Mouse (Mus musculus): Measurements from ENCODE around the gene Bglap3. TPM values are rescaled to one million over a fixed set of nuclear protein-coding genes. Genes with fewer than 3 reads are reported as not detected.
"Not testable (repeated sequence)": the region's sequence is repeated elsewhere in the genome, so short reads cannot be mapped to it uniquely, and the experiment has no call there.

The Bglap3 gene
- polyA plus RNA-seq, 1 experiment, result 0.27 TPM

DNA sequence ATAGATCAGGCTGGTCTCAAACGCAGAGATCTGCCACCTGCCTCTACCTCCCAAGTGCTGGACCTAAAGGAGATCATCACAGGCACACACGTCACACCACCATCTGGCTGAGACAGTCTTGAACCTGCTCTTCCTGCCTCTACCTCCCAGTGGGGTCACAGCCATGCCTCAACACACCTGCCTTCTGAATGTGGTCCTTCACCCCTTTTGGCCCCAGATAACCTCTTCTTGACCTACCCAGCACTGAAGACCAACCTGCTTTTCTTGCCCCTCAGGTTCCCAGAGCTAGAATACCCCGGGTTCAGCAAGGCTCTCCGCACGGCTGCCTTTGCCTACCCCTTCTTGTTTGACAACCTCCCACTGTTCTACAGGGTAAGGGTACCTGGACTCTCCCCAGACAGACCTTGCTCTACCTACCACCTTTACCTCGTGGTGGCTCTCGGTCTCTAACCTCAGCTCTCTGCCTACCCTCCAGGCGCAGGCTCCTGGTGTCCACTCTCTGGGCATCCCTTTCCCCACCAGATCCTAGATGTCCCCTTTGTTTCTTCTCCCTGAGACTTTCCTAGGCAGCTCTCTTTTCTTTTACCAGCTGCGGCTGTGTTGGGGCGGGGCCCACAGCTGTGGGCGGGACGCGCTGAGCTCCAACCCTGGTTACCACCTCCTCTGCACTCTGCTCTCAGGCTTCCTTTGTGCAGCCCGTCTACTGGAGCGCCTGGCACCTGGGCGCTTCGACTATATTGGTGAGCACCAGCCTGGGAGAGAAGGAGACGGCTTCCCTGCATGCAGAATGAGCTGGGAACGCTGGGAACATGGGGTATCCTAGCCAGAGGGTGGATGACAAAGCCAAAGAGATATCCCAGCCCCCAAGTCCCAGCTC is 3.4 kb upstream of the Bglap3 start:
- not testable (repeated sequence) for H3K27ac ChIP-seq (ENCODE audit: insufficient read depth, low read length); DNase-seq (ENCODE audit: low read depth in 1 of 2, low spot score in 2 of 2); H3K4me1 ChIP-seq (ENCODE audit: control insufficient read depth, insufficient read depth, insufficient read length); H3K27me3 ChIP-seq (ENCODE audit: control insufficient read depth, insufficient read depth, low read length); H3K36me3 ChIP-seq (ENCODE audit: control insufficient read depth, insufficient read depth, low read length)
- peak overlapping the region; percentile 4; the same call in 1 of the 2 replicates for H3K4me3 ChIP-seq (ENCODE audit: extremely low read depth, insufficient read depth, insufficient read length)
- 16% methylated on average over 19 of the region's 19 CpGs for WGBS

DNA sequence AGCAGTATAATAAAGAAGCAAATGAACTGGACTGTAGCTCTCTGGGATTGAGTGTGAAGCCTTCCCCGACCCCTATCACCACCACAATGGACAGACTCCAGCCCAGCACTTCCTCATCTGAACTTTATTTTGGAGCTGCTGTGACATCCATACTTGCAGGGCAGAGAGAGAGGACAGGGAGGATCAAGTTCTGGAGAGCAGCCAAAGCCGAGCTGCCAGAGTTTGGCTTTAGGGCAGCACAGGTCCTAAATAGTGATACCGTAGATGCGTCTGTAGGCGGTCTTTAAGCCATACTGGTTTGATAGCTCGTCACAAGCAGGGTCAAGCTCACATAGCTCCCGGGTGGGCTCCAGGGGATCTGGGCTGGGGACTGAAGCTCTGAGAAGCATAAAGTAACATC is 4.0 kb downstream of the Bglap3 start:
- H3K27ac ChIP-seq (ENCODE audit: insufficient read depth, low read length); DNase-seq (ENCODE audit: low read depth in 1 of 2, low spot score in 2 of 2); H3K27me3 ChIP-seq (ENCODE audit: control insufficient read depth, insufficient read depth, low read length); H3K4me3 ChIP-seq (ENCODE audit: extremely low read depth, insufficient read depth, insufficient read length); H3K4me1 ChIP-seq (ENCODE audit: control insufficient read depth, insufficient read depth, insufficient read length); H3K36me3 ChIP-seq (ENCODE audit: control insufficient read depth, insufficient read depth, low read length): not testable (repeated sequence)
- 92% methylated on average over 7 of the region's 7 CpGs for WGBS

DNA sequence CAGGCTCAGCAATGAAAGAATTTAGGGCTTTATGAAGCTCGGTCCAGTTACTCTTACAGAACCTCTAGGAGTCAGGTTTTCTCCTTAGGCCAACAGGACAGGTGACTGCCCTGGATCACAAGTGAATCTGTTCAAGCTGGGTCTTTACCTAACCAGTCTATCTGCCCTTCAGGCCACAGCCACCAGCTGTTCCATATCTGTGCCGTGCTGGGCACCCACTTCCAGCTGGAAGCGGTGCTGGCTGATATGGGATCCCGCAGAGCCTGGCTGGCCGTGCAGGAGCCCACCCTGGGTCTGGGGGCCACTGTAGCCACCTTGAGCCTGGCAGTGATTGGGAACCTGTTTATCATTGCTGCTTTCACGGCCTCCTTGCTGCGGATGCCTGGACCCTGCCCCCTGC is 5.0 kb downstream of the Bglap3 start:
- not testable (repeated sequence) for H3K4me3 ChIP-seq (ENCODE audit: extremely low read depth, insufficient read depth, insufficient read length); H3K4me1 ChIP-seq (ENCODE audit: control insufficient read depth, insufficient read depth, insufficient read length); H3K27me3 ChIP-seq (ENCODE audit: control insufficient read depth, insufficient read depth, low read length); H3K36me3 ChIP-seq (ENCODE audit: control insufficient read depth, insufficient read depth, low read length); H3K27ac ChIP-seq (ENCODE audit: insufficient read depth, low read length); DNase-seq (ENCODE audit: low read depth in 1 of 2, low spot score in 2 of 2)
- 75% methylated on average over 3 of the region's 7 CpGs for WGBS

- not testable (repeated sequence) for H3K4me3 ChIP-seq (ENCODE audit: extremely low read depth, insufficient read depth, insufficient read length); H3K27ac ChIP-seq (ENCODE audit: insufficient read depth, low read length); H3K36me3 ChIP-seq (ENCODE audit: control insufficient read depth, insufficient read depth, low read length); H3K27me3 ChIP-seq (ENCODE audit: control insufficient read depth, insufficient read depth, low read length); H3K4me1 ChIP-seq (ENCODE audit: control insufficient read depth, insufficient read depth, insufficient read length)
- peak in 1 of 2 experiments; percentile 40 for DNase-seq (ENCODE audit: low read depth in 1 of 2, low spot score in 2 of 2)
- WGBS, result 6% methylated on average over 21 of the region's 22 CpGs
These were observed 5.6 kb downstream of the Bglap3 start for GRCm38 (mm10) chr3:88366830-88367428.

DNA sequence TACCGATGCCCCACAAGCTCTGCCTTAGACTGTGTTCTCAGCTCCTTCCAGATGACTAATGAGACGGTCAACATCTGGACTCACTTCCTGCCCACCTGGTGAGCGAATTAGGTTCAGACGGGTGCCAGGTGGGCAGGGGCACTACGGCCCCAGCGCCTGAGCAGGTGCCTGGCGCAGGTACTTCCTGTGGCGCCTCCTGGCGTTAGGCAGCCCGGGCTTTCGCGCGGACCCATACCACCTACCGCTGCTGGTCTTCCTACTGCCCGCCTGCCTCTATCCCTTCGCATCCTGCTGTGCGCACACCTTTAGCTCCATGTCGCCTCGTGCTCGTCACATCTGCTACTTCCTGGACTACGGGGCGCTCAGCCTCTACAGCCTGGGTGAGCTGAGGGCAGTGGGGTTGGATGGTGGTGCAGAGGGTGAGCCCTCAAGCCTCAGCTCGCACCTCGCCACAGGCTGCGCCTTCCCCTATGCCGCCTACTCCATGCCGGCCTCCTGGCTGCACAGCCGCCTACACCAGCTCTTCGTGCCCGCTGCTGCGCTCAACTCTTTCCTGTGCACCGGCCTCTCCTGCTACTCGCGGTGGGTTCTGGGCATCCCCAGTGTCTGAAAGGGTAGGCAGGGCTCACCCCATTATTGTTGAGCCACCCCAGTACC is 6.7 kb downstream of the Bglap3 start:
- no peaks in the 10 kb centered on the region for H3K27me3 ChIP-seq (ENCODE audit: control insufficient read depth, insufficient read depth, low read length)
- H3K27ac ChIP-seq (ENCODE audit: insufficient read depth, low read length), result no peak overlapping the region
- H3K36me3 ChIP-seq (ENCODE audit: control insufficient read depth, insufficient read depth, low read length), result peaks cover 12% of the 10 kb centered on the region
- H3K4me1 ChIP-seq (ENCODE audit: control insufficient read depth, insufficient read depth, insufficient read length), result no peaks in the 10 kb centered on the region
- WGBS, result 48% methylated on average over 34 of the region's 34 CpGs
- no peak for DNase-seq (ENCODE audit: low read depth in 1 of 2, low spot score in 2 of 2)
- TF ChIP-seq CTCF (IDR thresholded peaks at IDR 0.05; ENCODE audit: extremely low read depth, insufficient read depth, insufficient read length, insufficient replicate concordance), result no peak
- TF ChIP-seq POLR2A (IDR thresholded peaks at IDR 0.05; ENCODE audit: low read depth, low read length), result no peak
- no peak overlapping the region for H3K4me3 ChIP-seq (ENCODE audit: extremely low read depth, insufficient read depth, insufficient read length)

DNA sequence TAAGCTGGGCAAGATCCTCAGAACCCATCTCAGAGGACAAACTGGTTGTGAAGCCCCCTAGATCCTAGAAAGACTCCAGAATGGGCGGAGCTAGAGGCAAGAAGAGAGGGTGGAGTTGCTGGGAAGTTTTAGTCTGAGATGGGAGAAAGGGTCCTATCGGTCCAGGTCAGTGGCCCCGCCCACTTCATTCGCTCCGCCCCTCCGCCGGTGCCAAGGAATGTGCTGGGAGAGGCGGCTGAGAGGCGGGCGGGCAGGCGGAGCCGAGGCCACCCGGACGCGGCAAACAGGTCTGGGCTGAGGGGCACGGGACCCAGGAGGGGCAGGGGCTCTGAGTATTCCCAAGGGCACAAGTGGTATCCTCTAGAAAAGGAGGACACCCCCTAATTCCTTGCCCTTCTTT is 8.2 kb downstream of the Bglap3 start, which contains the start of gene Paqr6:
Paqr6 (plus strand) TSS at position 248 of the 400 bp plus-strand sequence.
- peaks cover 27% of the 10 kb centered on the region for H3K36me3 ChIP-seq (ENCODE audit: control insufficient read depth, insufficient read depth, low read length)
- WGBS, result 42% methylated on average over 14 of the region's 16 CpGs

GRCm38 (mm10) chr3:88363700-88364099 is 8.8 kb downstream of the Bglap3 start:
- 69% methylated on average over 4 of the region's 4 CpGs for WGBS
- H3K27me3 ChIP-seq (ENCODE audit: control insufficient read depth, insufficient read depth, low read length), result no peaks in the 10 kb centered on the region
- H3K4me3 ChIP-seq (ENCODE audit: extremely low read depth, insufficient read depth, insufficient read length), result no peak overlapping the region
- peaks cover 31% of the 10 kb centered on the region for H3K36me3 ChIP-seq (ENCODE audit: control insufficient read depth, insufficient read depth, low read length)
- TF ChIP-seq CTCF (IDR thresholded peaks at IDR 0.05; ENCODE audit: extremely low read depth, insufficient read depth, insufficient read length, insufficient replicate concordance) (no peak), POLR2A (IDR thresholded peaks at IDR 0.05; ENCODE audit: low read depth, low read length) (no peak)
- no peak for DNase-seq (ENCODE audit: low read depth in 1 of 2, low spot score in 2 of 2)
- no peaks in the 10 kb centered on the region for H3K4me1 ChIP-seq (ENCODE audit: control insufficient read depth, insufficient read depth, insufficient read length)
- H3K27ac ChIP-seq (ENCODE audit: insufficient read depth, low read length), result peak overlapping the region; percentile 5; the same call in 1 of the 2 replicates

More for the DNA sequence above, 8.2 kb downstream of the Bglap3 start, which contains the start of gene Paqr6:
- H3K4me3 ChIP-seq (ENCODE audit: extremely low read depth, insufficient read depth, insufficient read length), result no peak within 1 kb of the TSS
- TF ChIP-seq POLR2A (IDR thresholded peaks at IDR 0.05; ENCODE audit: low read depth, low read length) (no peak), CTCF (IDR thresholded peaks at IDR 0.05; ENCODE audit: extremely low read depth, insufficient read depth, insufficient read length, insufficient replicate concordance) (no peak)
- H3K27me3 ChIP-seq (ENCODE audit: control insufficient read depth, insufficient read depth, low read length), result no peaks in the 10 kb centered on the region
- peak within 1 kb of the TSS; percentile 5; the same call in 1 of the 2 replicates for H3K27ac ChIP-seq (ENCODE audit: insufficient read depth, low read length)
- no peaks in the 10 kb centered on the region for H3K4me1 ChIP-seq (ENCODE audit: control insufficient read depth, insufficient read depth, insufficient read length)
- DNase-seq (ENCODE audit: low read depth in 1 of 2, low spot score in 2 of 2), result no peak

Measured in spleen, adult 2 months (tissue).